Mouse (Mus musculus) cortical plate, adult 2 months (tissue): ENCODE measurements around the gene Hormad2. TPM values are rescaled to one million over a fixed set of nuclear protein-coding genes. Genes with fewer than 3 reads are reported as not detected.

ENCODE experiments used
- H3K27ac ChIP-seq: fragments of 200-500 bp; 2 replicates; pipeline ENCODE4 v1.5.1; 2012; ENCODE audit warnings: low read length, control low read depth, inconsistent platforms; ENCODE audit not compliant: insufficient read depth
- H3K4me1 ChIP-seq: fragments of 200-500 bp; 2 replicates; pipeline ENCODE4 v1.6.1; 2011; ENCODE audit warnings: low read length; ENCODE audit not compliant: control insufficient read depth, insufficient read depth
- H3K4me3 ChIP-seq: fragments of 200-500 bp; 2 replicates; pipeline ENCODE4 v1.5.1; 2011; ENCODE audit warnings: mild to moderate bottlenecking, low read length, control low read depth; ENCODE audit not compliant: insufficient read depth
- CTCF ChIP-seq: fragments of 200-500 bp; IDR thresholded peaks from 2 replicates; pipeline ENCODE4 v1.5.1; 2011; ENCODE audit warnings: mild to moderate bottlenecking, control low read depth, low read length; ENCODE audit not compliant: insufficient read depth; ENCODE audit errors: extremely low read depth
- POLR2A ChIP-seq: fragments of 200-500 bp; IDR thresholded peaks from 2 replicates; pipeline ENCODE4 v1.6.1; 2011; ENCODE audit warnings: mild to moderate bottlenecking, low read length, control low read depth; ENCODE audit not compliant: insufficient read depth; ENCODE audit errors: extremely low read depth
- polyA plus RNA-seq: library from polyadenylated mRNA; depleted of rRNA; stranded (reverse); fragments of >200 nt; gene quantifications from 2 replicates; pipeline ENCODE4 v1.2.3, GENCODE M21; 2012

The Hormad2 gene
- polyA plus RNA-seq, 1 experiment = 0.13 TPM

DNA sequence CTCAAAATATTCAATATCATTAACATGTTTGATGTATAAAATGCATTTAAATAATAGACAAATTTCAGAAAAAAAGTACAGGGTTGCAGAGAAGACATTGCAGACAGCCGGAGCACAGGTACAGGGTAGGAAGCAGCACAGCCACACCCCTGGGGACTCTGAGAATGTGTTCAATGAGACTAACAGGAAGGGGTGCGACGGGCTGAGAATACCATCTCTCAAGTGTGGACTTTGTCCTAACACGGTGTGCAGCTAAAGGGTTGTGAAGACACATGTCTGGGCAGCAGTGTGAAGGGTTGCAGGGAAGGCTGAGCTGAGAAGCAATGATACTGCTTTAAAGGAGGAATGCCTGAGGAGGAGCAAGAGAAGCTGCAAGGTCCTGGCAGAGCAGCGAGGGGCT lies 85.5 kb downstream of the Hormad2 start:
- Histone ChIP-seq H3K27ac (no peak overlapping the region), H3K4me3 (no peak overlapping the region), H3K4me1 (no peaks in the 10 kb centered on the region)
- TF ChIP-seq POLR2A = no peak
- TF ChIP-seq CTCF = no peak

DNA sequence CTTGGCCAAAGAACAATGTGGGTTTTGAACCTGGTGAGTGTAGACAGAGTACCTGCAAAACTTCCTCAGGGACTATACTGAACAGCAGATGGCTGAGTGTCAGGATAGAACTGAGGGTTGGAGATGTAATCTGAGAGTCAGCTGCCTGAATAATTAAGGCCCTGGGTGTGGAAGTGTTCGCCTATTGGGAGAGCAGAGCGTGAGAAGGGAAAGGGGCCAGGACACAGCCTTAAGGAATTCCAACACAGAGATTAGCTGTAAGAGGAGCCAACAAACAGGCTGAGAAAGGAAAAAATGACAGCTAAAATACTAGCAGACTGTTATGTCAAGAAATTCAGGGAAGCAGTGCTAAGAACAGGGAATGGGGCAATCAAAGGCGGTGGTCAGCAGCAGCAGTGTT lies 88.3 kb downstream of the Hormad2 start:
- Histone ChIP-seq H3K27ac (no peak overlapping the region), H3K4me1 (no peaks in the 10 kb centered on the region), H3K4me3 (no peak overlapping the region)
- TF ChIP-seq CTCF (no peak), POLR2A (no peak)

DNA sequence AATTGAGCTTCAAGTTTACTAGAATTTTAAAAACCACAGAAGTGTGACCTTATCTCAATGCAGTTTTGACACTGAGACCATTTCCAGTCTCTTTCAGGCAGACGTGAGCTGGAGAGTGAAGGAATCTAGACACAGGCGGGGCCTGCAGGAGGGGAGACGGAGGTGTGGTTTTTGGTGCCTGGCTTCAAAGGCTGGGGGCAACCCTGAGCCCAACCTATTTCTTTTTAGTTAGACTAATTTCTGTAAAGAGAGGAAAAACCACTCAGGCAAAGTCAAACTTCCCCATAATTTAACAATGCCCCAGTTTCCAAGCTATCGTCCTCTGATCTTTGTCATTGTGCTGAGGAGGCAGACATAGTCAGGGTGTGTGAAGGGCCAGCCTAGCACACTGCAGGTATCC lies 97.0 kb downstream of the Hormad2 start:
- peaks cover 4% of the 10 kb centered on the region; the same call in 1 of the 2 replicates for H3K4me1 ChIP-seq
- no peak for TF ChIP-seq CTCF
- no peak for TF ChIP-seq POLR2A
- H3K4me3 ChIP-seq = no peak overlapping the region
- H3K27ac ChIP-seq = no peak overlapping the region

DNA sequence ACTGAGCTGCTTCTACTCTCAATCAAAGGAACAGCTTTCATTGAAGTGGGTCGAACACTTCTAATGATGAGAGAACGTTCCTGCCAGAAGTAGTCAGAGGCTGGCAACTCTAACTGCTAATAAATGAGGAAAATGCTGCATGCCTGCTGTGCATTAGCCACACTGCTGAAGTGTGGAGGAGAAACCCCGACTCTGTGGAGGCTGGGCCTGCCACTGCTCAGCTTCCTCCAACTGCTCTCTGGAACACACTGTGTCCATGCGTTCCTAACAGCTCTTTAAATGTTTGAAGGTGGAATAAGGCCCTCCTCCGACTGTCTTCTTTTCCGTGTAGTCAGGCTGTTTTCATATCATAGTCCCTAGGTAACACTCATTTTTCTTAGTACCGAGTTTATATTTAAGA lies 98.9 kb downstream of the Hormad2 start:
- no peak overlapping the region for H3K4me3 ChIP-seq
- H3K4me1 ChIP-seq = peaks cover 4% of the 10 kb centered on the region; the same call in 1 of the 2 replicates
- no peak overlapping the region for H3K27ac ChIP-seq
- TF ChIP-seq CTCF = no peak
- TF ChIP-seq POLR2A = no peak

DNA sequence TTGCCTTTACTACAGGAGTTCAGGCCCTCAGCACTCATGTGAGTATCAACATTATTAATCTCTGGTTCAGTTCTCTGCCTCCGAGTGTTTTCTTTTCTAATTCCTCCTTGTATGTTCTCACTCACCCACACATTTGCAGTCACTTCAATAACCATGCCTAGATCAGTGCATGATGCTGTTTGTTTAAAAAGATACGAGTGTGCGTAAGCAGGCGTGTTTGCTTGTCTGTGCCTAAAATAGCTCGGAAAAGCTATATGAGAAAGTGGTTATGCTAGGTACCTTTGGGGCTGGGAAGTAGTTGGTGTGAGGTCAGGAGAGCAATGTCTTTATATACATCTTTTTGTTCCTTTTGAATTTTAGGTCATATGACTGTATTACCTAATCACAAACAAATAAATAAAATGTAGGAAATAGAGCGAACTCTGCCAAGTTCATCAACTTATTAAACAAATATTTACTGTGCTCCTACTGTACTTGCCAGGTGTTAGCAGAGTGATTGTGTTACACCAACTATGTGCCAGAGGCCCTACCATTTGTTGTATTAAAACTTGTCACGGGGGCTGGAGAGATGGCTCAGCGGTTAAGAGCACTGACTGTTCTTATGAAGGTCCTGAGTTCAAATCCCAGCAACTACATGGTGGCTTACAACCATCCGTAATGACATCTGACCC lies 100.7 kb downstream of the Hormad2 start:
- TF ChIP-seq POLR2A = no peak
- TF ChIP-seq CTCF = no peak
- no peak overlapping the region for H3K4me3 ChIP-seq
- peaks cover 4% of the 10 kb centered on the region; the same call in 1 of the 2 replicates for H3K4me1 ChIP-seq
- H3K27ac ChIP-seq = no peak overlapping the region

DNA sequence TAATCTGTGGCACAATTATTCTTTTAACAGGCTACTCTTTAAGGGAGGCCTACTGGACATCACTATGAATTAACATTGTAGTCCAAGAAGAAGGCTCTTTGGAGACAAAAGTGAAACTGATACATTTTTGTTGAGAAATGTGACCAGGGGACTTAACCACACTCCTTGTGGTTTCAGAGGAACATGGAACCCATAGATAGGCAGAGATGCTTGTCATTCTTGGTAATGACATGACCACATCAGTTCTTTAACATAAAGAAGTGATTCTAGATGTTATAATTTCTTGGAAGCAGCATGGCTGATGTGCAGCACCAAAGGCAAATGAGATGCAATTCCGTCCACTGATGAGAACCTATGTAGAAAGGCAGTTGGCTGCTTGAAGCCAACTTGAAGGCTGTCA lies 101.6 kb downstream of the Hormad2 start:
- TF ChIP-seq POLR2A = no peak
- TF ChIP-seq CTCF = no peak
- H3K27ac ChIP-seq = no peak overlapping the region
- H3K4me1 ChIP-seq = peaks cover 4% of the 10 kb centered on the region; the same call in 1 of the 2 replicates
- H3K4me3 ChIP-seq = no peak overlapping the region

DNA sequence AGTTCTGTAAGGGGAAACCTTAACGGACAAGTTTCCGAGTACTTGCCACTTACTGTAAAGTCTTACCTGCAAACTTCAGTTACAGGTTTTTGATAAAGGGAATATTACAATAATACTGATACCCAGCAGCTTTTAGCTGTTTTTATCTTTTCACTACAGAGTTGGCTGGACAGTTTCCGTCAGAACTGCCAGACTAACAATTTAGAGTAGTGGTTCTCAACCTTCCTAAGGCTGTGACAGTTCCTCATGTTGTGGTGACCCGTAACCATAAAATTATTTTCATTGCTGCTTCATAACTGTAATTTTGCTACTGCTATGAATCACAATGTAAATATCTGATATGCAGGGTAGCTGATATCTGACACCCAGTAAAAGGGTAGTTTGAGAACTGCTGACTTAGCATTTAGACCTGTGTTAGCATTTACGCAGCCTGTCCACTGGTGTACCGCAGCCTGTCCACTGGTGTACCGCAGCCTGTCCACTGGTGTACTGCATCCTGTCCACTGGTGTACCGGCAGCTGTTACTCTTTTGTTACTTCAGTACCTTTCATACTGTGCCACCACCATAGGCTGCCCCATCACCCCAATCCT lies 104.1 kb downstream of the Hormad2 start:
- no peak for TF ChIP-seq CTCF
- TF ChIP-seq POLR2A = no peak
- no peak overlapping the region for H3K4me3 ChIP-seq
- no peak overlapping the region for H3K27ac ChIP-seq
- no peaks in the 10 kb centered on the region for H3K4me1 ChIP-seq

DNA sequence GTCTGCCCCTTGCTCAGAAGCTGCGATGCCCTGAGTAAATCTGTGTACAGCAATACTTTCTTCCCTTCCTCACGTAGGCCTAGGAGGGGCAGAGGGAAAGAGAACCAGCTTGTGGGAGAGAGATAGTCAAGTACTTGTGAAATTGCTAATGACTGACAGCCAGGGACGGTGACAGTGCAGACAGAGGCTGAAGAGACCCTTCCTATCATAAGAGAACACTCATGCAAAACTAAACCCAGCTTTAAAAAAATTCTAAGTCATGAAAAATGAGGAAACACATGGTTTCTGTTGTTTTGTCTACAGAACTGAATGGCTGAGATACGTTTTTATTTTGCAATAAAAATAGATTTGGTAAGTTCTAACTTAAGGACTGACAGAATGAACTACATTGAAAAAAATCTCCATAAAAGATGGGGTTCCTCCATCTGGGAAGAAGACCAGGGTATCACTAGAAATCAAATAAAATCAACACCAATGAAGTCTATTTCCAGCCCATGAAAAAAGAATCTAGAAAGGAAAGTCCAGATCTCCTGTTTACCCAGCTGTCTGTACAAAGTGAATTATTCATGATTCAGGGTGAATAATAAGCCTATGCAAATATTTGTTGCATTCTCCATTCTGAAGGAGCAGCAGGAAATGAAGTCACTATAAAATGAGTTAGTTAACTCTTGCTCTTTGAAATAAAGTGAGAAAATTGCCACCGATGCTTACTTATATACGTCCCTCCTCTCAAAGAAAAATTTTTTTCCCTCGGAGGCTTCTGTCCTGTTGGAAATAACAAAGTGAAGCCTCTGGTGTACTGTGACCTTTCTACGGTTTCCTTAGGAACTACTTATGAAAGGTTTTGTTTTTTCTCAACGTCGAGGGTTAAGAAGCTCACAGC lies 104.9 kb downstream of the Hormad2 start:
- no peak overlapping the region for H3K27ac ChIP-seq
- no peak overlapping the region for H3K4me3 ChIP-seq
- H3K4me1 ChIP-seq = no peaks in the 10 kb centered on the region
- TF ChIP-seq POLR2A = no peak
- TF ChIP-seq CTCF = no peak

DNA sequence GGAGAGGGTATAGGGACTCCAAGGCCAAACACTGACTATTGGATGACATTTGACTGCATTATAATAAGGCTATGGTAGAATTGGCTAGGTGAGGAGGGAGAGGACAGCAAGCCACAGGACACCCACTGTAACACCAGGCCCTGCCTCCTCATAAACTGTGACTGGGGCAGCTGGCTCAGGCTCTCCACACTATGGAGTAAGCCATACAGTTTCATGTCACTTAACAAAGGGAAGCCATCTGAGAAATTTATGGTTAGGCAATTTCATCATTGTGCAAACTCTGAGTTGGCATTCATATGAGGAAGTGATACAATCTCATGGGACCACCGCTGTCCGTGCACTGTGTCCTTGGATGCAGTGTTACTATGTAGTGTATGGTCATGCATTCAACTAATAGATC lies 107.9 kb downstream of the Hormad2 start:
- Histone ChIP-seq H3K4me3 (no peak overlapping the region), H3K4me1 (no peaks in the 10 kb centered on the region), H3K27ac (no peak overlapping the region)
- TF ChIP-seq POLR2A (no peak), CTCF (no peak)

DNA sequence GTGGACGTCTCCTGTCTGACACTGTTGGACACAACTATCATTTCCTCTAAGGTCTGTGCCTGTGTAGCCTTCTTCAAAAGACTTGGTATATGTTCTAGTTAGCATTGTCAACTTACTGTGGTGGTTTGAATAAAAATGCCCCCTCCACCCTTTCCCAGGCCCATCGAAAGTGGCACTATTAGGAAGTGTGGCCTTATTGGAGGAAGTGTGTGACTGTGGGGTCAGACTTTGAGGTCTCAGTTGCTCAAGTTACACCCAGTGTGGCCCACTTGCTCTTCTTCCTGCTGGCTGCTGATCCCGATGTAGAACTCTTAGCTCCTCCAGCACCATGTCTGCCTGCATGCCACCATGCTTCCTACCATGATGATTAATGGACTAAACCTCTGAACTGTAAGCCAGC lies 112.7 kb downstream of the Hormad2 start:
- Histone ChIP-seq H3K27ac (no peak overlapping the region), H3K4me1 (no peaks in the 10 kb centered on the region), H3K4me3 (no peak overlapping the region)
- TF ChIP-seq POLR2A (no peak), CTCF (no peak)
